In the genomic region with DNA sequence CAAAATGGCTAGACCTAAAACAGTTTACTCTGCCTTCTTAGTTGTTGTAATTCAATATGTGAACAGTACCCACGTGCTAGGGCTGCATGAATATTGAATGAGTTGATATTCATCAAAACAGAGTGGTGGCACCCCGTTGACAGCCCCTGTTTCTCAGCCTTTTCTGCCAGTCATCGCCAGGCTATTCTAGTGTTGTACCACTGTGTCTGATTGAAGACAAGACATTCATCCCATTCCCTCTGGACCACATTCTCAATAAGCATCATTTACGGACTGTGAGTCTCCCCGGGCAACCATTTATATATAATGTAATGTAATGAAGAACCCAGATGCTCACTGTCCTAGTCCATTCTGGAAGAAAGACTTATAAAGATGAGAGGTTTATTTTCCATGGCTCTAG, we compare ENCODE assay signal across 21 mouse cellular contexts. TPM values are rescaled to one million over a fixed set of nuclear protein-coding genes. Genes with fewer than 3 reads are reported as not detected.
DNase-seq lines count a peak whose midpoint lies in the region; ATAC-seq lines count a peak whose summit lies in the region.
"Had no signal": no experiment of that assay in that cellular context is flagged by ENCODE, and none has a peak within 500 bp of the region (broad histone marks: within the 10 kb centered on the region; RNA-seq: fewer than 3 reads in every experiment).

No protein-coding gene starts in this region.

- H3K9ac ChIP-seq in hindbrain, embryonic 13.5 days: no peak overlapping the region
- H3K9ac ChIP-seq: intestine, embryonic 15.5 days had no signal

- H3K4me2 ChIP-seq in hindbrain, embryonic 13.5 days: no peak overlapping the region
- H3K4me2 ChIP-seq: intestine, embryonic 15.5 days; liver, embryonic 11.5 days had no signal

- DNase-seq in heart, adult 11 months: peak; percentile 65
- DNase-seq in heart, adult 18-20 months: no peak
- DNase-seq in hindbrain, embryonic 10.5 days (ENCODE audit: low spot score): no peak
- peak; percentile 12 for DNase-seq in retina, embryonic 14.5 days (ENCODE audit: low spot score)
- DNase-seq in retina, postnatal 1 day: no peak
- DNase-seq in T-cell, adult 2 months (ENCODE audit: low spot score): no peak
- DNase-seq: adrenal gland, postnatal 36 days; B cell, adult 2 months; cerebellum, adult 18-20 months; cerebellum, postnatal 25 days; embryo, embryonic 11 days; gastrocnemius, postnatal 36 days; kidney, adult 9 months; kidney, postnatal 25 days; lung, adult 18-20 months; lung, postnatal 14 days had no signal

- no peak overlapping the region for H3K4me3 ChIP-seq in hindbrain, embryonic 13.5 days
- no peak overlapping the region for H3K4me3 ChIP-seq in hindbrain, embryonic 10.5 days
- H3K4me3 ChIP-seq: intestine, embryonic 15.5 days; left cerebral cortex, adult 2 months had no signal

- peak; percentile 62 for ATAC-seq in hindbrain, embryonic 13.5 days (ENCODE audit: low FRiP score)
- ATAC-seq: intestine, embryonic 15.5 days had no signal

- H3K9me3 ChIP-seq in hindbrain, embryonic 13.5 days: 0 out of 2 replicates have a peak, but pooled peaks cover 3% of the 10 kb centered on the region
- no peaks in the 10 kb centered on the region for H3K9me3 ChIP-seq in hindbrain, embryonic 10.5 days
- H3K9me3 ChIP-seq: intestine, embryonic 15.5 days had no signal

- peak overlapping the region; percentile 35; the same call in 1 of the 2 replicates for H3K27ac ChIP-seq in hindbrain, embryonic 13.5 days
- no peak overlapping the region for H3K27ac ChIP-seq in hindbrain, embryonic 10.5 days
- H3K27ac ChIP-seq: intestine, embryonic 15.5 days; left cerebral cortex, adult 2 months had no signal

- H3K4me1 ChIP-seq in hindbrain, embryonic 13.5 days (replicated peaks): peaks cover 22% of the 10 kb centered on the region
- H3K4me1 ChIP-seq in hindbrain, embryonic 10.5 days (replicated peaks): peaks cover 7% of the 10 kb centered on the region; the same call in 1 of the 2 replicates
- H3K4me1 ChIP-seq: intestine, embryonic 15.5 days had no signal

- H3K36me3 ChIP-seq in hindbrain, embryonic 13.5 days: no peaks in the 10 kb centered on the region
- no peaks in the 10 kb centered on the region for H3K36me3 ChIP-seq in hindbrain, embryonic 10.5 days
- H3K36me3 ChIP-seq: intestine, embryonic 15.5 days had no signal

- no peaks in the 10 kb centered on the region for H3K27me3 ChIP-seq in hindbrain, embryonic 13.5 days
- H3K27me3 ChIP-seq in hindbrain, embryonic 10.5 days (ENCODE audit: insufficient read depth, poor library complexity, severe bottlenecking): no peaks in the 10 kb centered on the region
- H3K27me3 ChIP-seq: intestine, embryonic 15.5 days had no signal

- WGBS in hindbrain, embryonic 13.5 days: 24% methylated on average over 5 of the region's 5 CpGs
- 74% methylated on average over 5 of the region's 5 CpGs for WGBS in hindbrain, embryonic 10.5 days

RNA-seq across cellular contexts. Expression of gene Pdlim3, which starts 42.0 kb away (rescaled TPM):
- 10 to 100 TPM; 21.9 to 30.0 TPM for total RNA-seq in heart, adult 18-20 months (2021)
- 18.1 and 20.0 TPM in 2 replicates for polyA plus RNA-seq in hindbrain, embryonic 13.5 days (2015; fragmentation: Nextera tagmentation; extraction: Ambion mirVana)
- polyA plus RNA-seq in hindbrain, embryonic 10.5 days (2016; fragmentation: Nextera tagmentation; extraction: Ambion mirVana): 1.0 and 2.8 TPM in 2 replicates
- total RNA-seq: megakaryocyte, adult 5-6 weeks had no signal

Comparison
In these comparisons a context has a peak if more than half of its experiments do, and no peak if none do; other contexts are left out.
1. DNase-seq: peak in heart, adult 11 months (single experiment) and retina, embryonic 14.5 days (single experiment); none in heart, adult 18-20 months (0 of 2), hindbrain, embryonic 10.5 days (single experiment), retina, postnatal 1 day (single experiment) and T-cell, adult 2 months (single experiment).